31 mouse cellular contexts compared by ENCODE assay signal in the genomic region with DNA sequence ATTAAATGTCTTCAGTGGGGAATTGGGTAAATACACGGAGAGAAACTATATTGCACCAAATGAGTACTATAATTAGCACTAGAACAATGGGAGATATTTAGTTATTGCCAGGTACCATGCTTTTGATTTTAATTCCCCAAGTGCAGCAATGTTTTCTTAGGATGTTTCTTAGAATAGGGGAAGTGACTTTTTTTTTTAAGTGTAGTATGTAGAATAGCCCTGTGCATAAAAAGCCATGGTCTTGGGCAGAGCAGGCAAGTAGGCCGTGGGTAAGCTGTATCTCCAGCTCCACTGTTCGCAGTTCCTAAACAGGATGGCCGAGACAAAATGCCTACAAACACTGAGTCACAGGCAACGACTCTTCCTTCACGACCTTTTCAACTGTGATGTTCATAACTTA. TPM values are rescaled to one million over a fixed set of nuclear protein-coding genes. Genes with fewer than 3 reads are reported as not detected.
DNase-seq lines count a peak whose midpoint lies in the region; ATAC-seq and TF ChIP-seq lines count a peak whose summit lies in the region.
"Had no signal": no experiment of that assay in that cellular context is flagged by ENCODE, and none has a peak within 500 bp of the region (broad histone marks: within the 10 kb centered on the region; RNA-seq: fewer than 3 reads in every experiment).

No protein-coding gene starts in this region.

- no peaks in the 10 kb centered on the region for H3K36me3 ChIP-seq in embryonic facial prominence, embryonic 14.5 days (ENCODE audit: control insufficient read depth, insufficient read depth, low read length)
- H3K36me3 ChIP-seq in embryonic facial prominence, embryonic 10.5 days (replicated peaks), result peaks cover 6% of the 10 kb centered on the region
- H3K36me3 ChIP-seq in MEL (ENCODE audit: control insufficient read depth in 1 of 2, insufficient read depth in 2 of 2, low read length in 2 of 2), result peaks cover 0 to 28% of the 10 kb centered on the region in 2 experiments; a peak in 2 of 4 replicates
- no peaks in the 10 kb centered on the region for H3K36me3 ChIP-seq in midbrain, embryonic 11.5 days (ENCODE audit: control insufficient read depth, insufficient read depth, low read length)
- no peaks in the 10 kb centered on the region for H3K36me3 ChIP-seq in forebrain, postnatal 0 days (ENCODE audit: insufficient read depth)
- H3K36me3 ChIP-seq: embryonic facial prominence, embryonic 12.5 days; forebrain, embryonic 15.5 days; heart, embryonic 15.5 days; liver, embryonic 15.5 days; midbrain, embryonic 15.5 days; neural tube, embryonic 13.5 days; stomach, embryonic 15.5 days had no signal

- peak overlapping the region; percentile 15; the same call in 1 of the 2 replicates for H3K27ac ChIP-seq in embryonic facial prominence, embryonic 14.5 days (replicated peaks; ENCODE audit: low read depth, low read length)
- no peak overlapping the region for H3K27ac ChIP-seq in embryonic facial prominence, embryonic 10.5 days (replicated peaks)
- no peak overlapping the region for H3K27ac ChIP-seq in MEL (ENCODE audit: control insufficient read depth, low read depth, low read length)
- no peak overlapping the region for H3K27ac ChIP-seq in midbrain, embryonic 11.5 days (ENCODE audit: low read depth, low read length)
- no peak overlapping the region for H3K27ac ChIP-seq in forebrain, postnatal 0 days (ENCODE audit: low read depth, low read length)
- H3K27ac ChIP-seq: embryonic facial prominence, embryonic 12.5 days; forebrain, embryonic 15.5 days; gastrocnemius, adult 2 months; hindbrain, embryonic 14.5 days; limb, embryonic 12.5 days; liver, embryonic 15.5 days; midbrain, embryonic 15.5 days; neural tube, embryonic 13.5 days; stomach, embryonic 15.5 days had no signal

- H3K27me3 ChIP-seq in embryonic facial prominence, embryonic 14.5 days (replicated peaks; ENCODE audit: control insufficient read depth, insufficient read depth, low read length), result no peaks in the 10 kb centered on the region
- H3K27me3 ChIP-seq in embryonic facial prominence, embryonic 10.5 days (replicated peaks; ENCODE audit: low read depth, poor library complexity, severe bottlenecking), result no peaks in the 10 kb centered on the region
- H3K27me3 ChIP-seq in MEL (ENCODE audit: control insufficient read depth in 1 of 2, insufficient read depth in 2 of 2, low read length in 2 of 2), result no peaks in the 10 kb centered on the region
- no peaks in the 10 kb centered on the region for H3K27me3 ChIP-seq in midbrain, embryonic 11.5 days (ENCODE audit: control insufficient read depth, insufficient read depth, low read length)
- no peaks in the 10 kb centered on the region for H3K27me3 ChIP-seq in forebrain, postnatal 0 days (ENCODE audit: insufficient read depth, low read length)
- H3K27me3 ChIP-seq: embryonic facial prominence, embryonic 12.5 days; forebrain, embryonic 15.5 days; heart, embryonic 15.5 days; kidney, embryonic 15.5 days; limb, embryonic 12.5 days; liver, embryonic 15.5 days; midbrain, embryonic 15.5 days; neural tube, embryonic 13.5 days; stomach, embryonic 15.5 days had no signal

- peaks cover 15% of the 10 kb centered on the region for H3K79me2 ChIP-seq in MEL (ENCODE audit: control insufficient read depth, insufficient read depth, low read length, poor library complexity)

- no peak for TF ChIP-seq RAD21 in MEL (IDR thresholded peaks at IDR 0.05; ENCODE audit: low read depth, low read length)

- H3K4me1 ChIP-seq in embryonic facial prominence, embryonic 14.5 days (ENCODE audit: control insufficient read depth, insufficient read depth, low read length), result peaks cover 19% of the 10 kb centered on the region
- H3K4me1 ChIP-seq in embryonic facial prominence, embryonic 10.5 days, result peaks cover 45% of the 10 kb centered on the region
- H3K4me1 ChIP-seq in MEL (ENCODE audit: control insufficient read depth in 1 of 2, insufficient read depth in 2 of 2, low read length in 2 of 2), result peaks cover 13 to 19% of the 10 kb centered on the region in 2 experiments; a peak in 3 of 4 replicates
- H3K4me1 ChIP-seq in midbrain, embryonic 11.5 days (ENCODE audit: control insufficient read depth, insufficient read depth, low read length), result peaks cover 8% of the 10 kb centered on the region
- no peaks in the 10 kb centered on the region for H3K4me1 ChIP-seq in forebrain, postnatal 0 days (ENCODE audit: insufficient read depth)
- H3K4me1 ChIP-seq: forebrain, embryonic 15.5 days had no signal

- H3K4me2 ChIP-seq in embryonic facial prominence, embryonic 14.5 days (ENCODE audit: low read depth, low read length), result no peak overlapping the region
- no peak overlapping the region for H3K4me2 ChIP-seq in midbrain, embryonic 11.5 days
- no peak overlapping the region for H3K4me2 ChIP-seq in forebrain, postnatal 0 days (ENCODE audit: low read depth)
- H3K4me2 ChIP-seq: embryonic facial prominence, embryonic 12.5 days; forebrain, embryonic 15.5 days; heart, embryonic 15.5 days; hindbrain, embryonic 14.5 days; kidney, embryonic 15.5 days; limb, embryonic 12.5 days; liver, embryonic 15.5 days; lung, embryonic 14.5 days; midbrain, embryonic 15.5 days; neural tube, embryonic 13.5 days; stomach, embryonic 15.5 days had no signal

- no peak for TF ChIP-seq POLR2A in MEL (IDR thresholded peaks at IDR 0.05; ENCODE audit: control insufficient read depth in 1 of 2, insufficient read depth in 1 of 2, low read depth in 1 of 2, low read length in 2 of 2, poor library complexity in 1 of 2)

- 71% methylated on average over 6 of the region's 6 CpGs for WGBS in embryonic facial prominence, embryonic 14.5 days
- WGBS in embryonic facial prominence, embryonic 10.5 days, result 74% methylated on average over 6 of the region's 6 CpGs
- 86% methylated on average over 6 of the region's 6 CpGs for WGBS in midbrain, embryonic 11.5 days
- 75% methylated on average over 6 of the region's 6 CpGs for WGBS in forebrain, postnatal 0 days

- no peak overlapping the region for H3K4me3 ChIP-seq in embryonic facial prominence, embryonic 14.5 days (ENCODE audit: low read depth, low read length)
- no peak overlapping the region for H3K4me3 ChIP-seq in embryonic facial prominence, embryonic 10.5 days
- H3K4me3 ChIP-seq in MEL (ENCODE audit: control insufficient read depth in 1 of 2, insufficient read depth in 1 of 2, low read depth in 2 of 2, low read length in 2 of 2), result no peak overlapping the region
- no peak overlapping the region for H3K4me3 ChIP-seq in midbrain, embryonic 11.5 days (ENCODE audit: low read depth, low read length)
- no peak overlapping the region for H3K4me3 ChIP-seq in forebrain, postnatal 0 days (ENCODE audit: low read depth, low read length)
- H3K4me3 ChIP-seq: embryonic facial prominence, embryonic 12.5 days; forebrain, embryonic 10.5 days; forebrain, embryonic 15.5 days; gastrocnemius, adult 2 months; heart, embryonic 15.5 days; kidney, embryonic 15.5 days; limb, embryonic 12.5 days; liver, embryonic 15.5 days; midbrain, embryonic 15.5 days; neural tube, embryonic 13.5 days; stomach, embryonic 15.5 days had no signal

- DNase-seq in embryonic facial prominence, embryonic 14.5 days (ENCODE audit: low spot score), result no peak
- no peak for DNase-seq in embryonic facial prominence, embryonic 10.5 days (ENCODE audit: low spot score)
- no peak for DNase-seq in MEL (ENCODE audit: low read depth, low spot score)
- peak; percentile 25 for DNase-seq in induced T-regulatory cell, adult 2 months (ENCODE audit: low read depth)
- no peak for DNase-seq in midbrain, embryonic 11.5 days (ENCODE audit: low spot score, missing footprints)
- no peak for DNase-seq in forebrain, postnatal 0 days
- no peak for DNase-seq in right cerebral cortex, adult 18-20 months
- DNase-seq: adrenal gland, postnatal 25 days; cerebellum, adult 18-20 months; cerebellum, postnatal 14 days; gastrocnemius, adult 2 months; gastrocnemius, postnatal 36 days; heart, postnatal 4 days; kidney, adult 18-20 months; kidney, postnatal 25 days; lung, embryonic 14.5 days; lung, postnatal 36 days; right cerebral cortex, postnatal 14 days; thymus, postnatal 25 days had no signal

- no peak for TF ChIP-seq EP300 in MEL (IDR thresholded peaks at IDR 0.05; ENCODE audit: low read depth in 1 of 2, low read length in 2 of 2)

- TF ChIP-seq CTCF in MEL (IDR thresholded peaks at IDR 0.05 in 2 of 3, conservative IDR thresholded peaks at IDR 0.05 in 1 of 3; ENCODE audit: control insufficient read depth in 1 of 3, insufficient read depth in 1 of 3, low read depth in 2 of 3, low read length in 3 of 3, poor library complexity in 1 of 3, severe bottlenecking in 1 of 3), result no peak
- TF ChIP-seq CTCF in forebrain, postnatal 0 days (IDR thresholded peaks at IDR 0.05; ENCODE audit: low read depth), result no peak

- no peaks in the 10 kb centered on the region for H3K9me3 ChIP-seq in embryonic facial prominence, embryonic 14.5 days (ENCODE audit: control insufficient read depth, low read length)
- peaks cover 5% of the 10 kb centered on the region; the same call in 1 of the 2 replicates for H3K9me3 ChIP-seq in embryonic facial prominence, embryonic 10.5 days
- H3K9me3 ChIP-seq in MEL (replicated peaks; ENCODE audit: insufficient read depth, low read length), result no peaks in the 10 kb centered on the region
- no peaks in the 10 kb centered on the region for H3K9me3 ChIP-seq in midbrain, embryonic 11.5 days (ENCODE audit: control insufficient read depth, low read length)
- H3K9me3 ChIP-seq in forebrain, postnatal 0 days (ENCODE audit: low read length), result no peaks in the 10 kb centered on the region
- H3K9me3 ChIP-seq: forebrain, embryonic 15.5 days; heart, embryonic 15.5 days; kidney, embryonic 15.5 days; liver, embryonic 15.5 days; midbrain, embryonic 15.5 days; neural tube, embryonic 13.5 days; stomach, embryonic 15.5 days had no signal

- ATAC-seq in embryonic facial prominence, embryonic 14.5 days (ENCODE audit: low read depth), result no peak
- ATAC-seq in monocyte, adult 5-6 weeks (replicated peaks; ENCODE audit: insufficient number of reproducible peaks, low FRiP score, low TSS enrichment, poor library complexity, severe bottlenecking), result 0 out of 2 replicates have a peak, but pooled peaks have one; percentile 19
- no peak for ATAC-seq in midbrain, embryonic 11.5 days (ENCODE audit: low FRiP score)
- no peak for ATAC-seq in forebrain, postnatal 0 days
- ATAC-seq: forebrain, embryonic 15.5 days; midbrain, embryonic 15.5 days had no signal

- no peak overlapping the region for H3K9ac ChIP-seq in embryonic facial prominence, embryonic 14.5 days (ENCODE audit: low read depth, low read length)
- H3K9ac ChIP-seq in MEL (ENCODE audit: control insufficient read depth, low read depth, low read length, poor library complexity, severe bottlenecking), result no peak overlapping the region
- no peak overlapping the region for H3K9ac ChIP-seq in midbrain, embryonic 11.5 days (ENCODE audit: low read length)
- no peak overlapping the region for H3K9ac ChIP-seq in forebrain, postnatal 0 days
- H3K9ac ChIP-seq: embryonic facial prominence, embryonic 12.5 days; forebrain, embryonic 15.5 days; heart, embryonic 15.5 days; hindbrain, embryonic 14.5 days; kidney, embryonic 15.5 days; limb, embryonic 12.5 days; liver, embryonic 15.5 days; lung, embryonic 14.5 days; midbrain, embryonic 15.5 days; neural tube, embryonic 13.5 days; stomach, embryonic 15.5 days had no signal

RNA-seq across cellular contexts. Expression of a gene that starts 8.1 kb away (rescaled TPM):
- 25.4 and 26.0 TPM in 2 replicates for polyA plus RNA-seq in embryonic facial prominence, embryonic 14.5 days (2014; fragmentation: Nextera tagmentation; extraction: Ambion mirVana)
- polyA plus RNA-seq in embryonic facial prominence, embryonic 10.5 days (2016; fragmentation: Nextera tagmentation; extraction: Ambion mirVana), result 12.7 and 13.3 TPM in 2 replicates
- total RNA-seq in MEL (2012; rRNA removed), result 36.3 and 44.8 TPM in 2 replicates
- polyA plus RNA-seq in MEL (2012; ENCODE audit: insufficient read depth in 1 of 2, insufficient read length in 2 of 2, low read depth in 1 of 2, low replicate concordance in 2 of 2, missing spikeins in 1 of 2), result 10 to 100 TPM; 59.9 to 93.6 TPM
- 259 to 315 TPM (median 292 TPM) in 3 replicates for total RNA-seq in monocyte, adult 5-6 weeks (2017)
- 10.5 and 10.8 TPM in 2 replicates for polyA plus RNA-seq in midbrain, embryonic 11.5 days (2014; fragmentation: Nextera tagmentation; extraction: Ambion mirVana)
- 19.4 and 22.5 TPM in 2 replicates for total RNA-seq in forebrain, postnatal 0 days (2014; rRNA removed)
- polyA plus RNA-seq in forebrain, postnatal 0 days (2015; fragmentation: Nextera tagmentation; extraction: Ambion mirVana), result 2.9 and 4.4 TPM in 2 replicates
